Mouse (Mus musculus) heart, postnatal 0 days (tissue): ENCODE data around the gene Tle6. TPM values are rescaled to one million over a fixed set of nuclear protein-coding genes. Genes with fewer than 3 reads are reported as not detected.

Experiments used
- ATAC-seq: fragments of 200-750 bp; cut with Nextera tagmentation; 2 replicates; pipeline ENCODE4 v1.8.0; 2017; ENCODE audit warnings: low read depth, moderate number of reproducible peaks, moderate library complexity; ENCODE audit not compliant: insufficient read depth
- DNase-seq: peaks from one replicate; pipeline ENCODE4 v3.0.0-alpha.2; 2016; ENCODE audit warnings: low spot score
- H3K27ac ChIP-seq: fragments of 300-500 bp; sonication (generic); 2 replicates; pipeline ENCODE4 v1.5.1; 2014; ENCODE audit warnings: low read depth, mild to moderate bottlenecking
- H3K27me3 ChIP-seq: fragments of 300-500 bp; sonication (generic); 2 replicates; pipeline ENCODE4 v1.6.1; 2014; ENCODE audit warnings: low read length, mixed read lengths; ENCODE audit not compliant: control insufficient read depth, insufficient read depth
- H3K36me3 ChIP-seq: fragments of 300-500 bp; sonication (generic); replicated peaks from 2 replicates; pipeline ENCODE4 v1.6.1; 2014; ENCODE audit warnings: low read length, mixed read lengths; ENCODE audit not compliant: control insufficient read depth, insufficient read depth
- H3K4me1 ChIP-seq: fragments of 300-500 bp; sonication (generic); 2 replicates; pipeline ENCODE4 v1.6.1; 2014; ENCODE audit warnings: antibody characterized with exemption; ENCODE audit not compliant: control insufficient read depth, insufficient read depth
- H3K4me2 ChIP-seq: fragments of 300-500 bp; sonication (generic); 2 replicates; pipeline ENCODE4 v1.6.1; 2014; ENCODE audit warnings: low read depth, mild to moderate bottlenecking, low read length, moderate library complexity
- H3K4me3 ChIP-seq: fragments of 300-500 bp; sonication (generic); 2 replicates; pipeline ENCODE4 v1.5.1; 2014; ENCODE audit warnings: low read depth, low read length
- H3K9ac ChIP-seq: fragments of 300-500 bp; sonication (generic); replicated peaks from 2 replicates; pipeline ENCODE4 v1.6.1; 2014; ENCODE audit warnings: low read depth, low read length, mixed read lengths
- H3K9me3 ChIP-seq: fragments of 300-500 bp; sonication (generic); replicated peaks from 2 replicates; pipeline ENCODE4 v1.6.1; 2016; ENCODE audit warnings: low read length; ENCODE audit not compliant: control insufficient read depth
- CTCF ChIP-seq: IDR thresholded peaks from 2 replicates; pipeline ENCODE4 v1.5.1; 2016; ENCODE audit warnings: antibody characterized with exemption, control low read depth, low read depth
- EP300 ChIP-seq: IDR thresholded peaks from 2 replicates; pipeline ENCODE4 v1.6.1; 2016; ENCODE audit warnings: antibody characterized with exemption, low read depth
- WGBS: fragments of 180-500 bp; shearing (Covaris S2); extraction: QIAGEN DNeasy Blood & Tissue Kit; methylation state at CpG from one replicate; pipeline ENCODE4 v1.1.7; 2014; 5-methylcytosine and 5-hydroxymethylcytosine counted together
- polyA plus RNA-seq: library from polyadenylated mRNA; unstranded; fragments of >200 nt; fragmentation: Nextera tagmentation; extraction: Ambion mirVana; gene quantifications from 2 replicates; pipeline ENCODE4 v1.2.1, GENCODE M21; 2015
- total RNA-seq: library from RNA; depleted of rRNA; stranded (reverse); fragments of >200 nt; gene quantifications from 2 replicates; pipeline ENCODE4 v1.2.3, GENCODE M21; 2014; ENCODE audit warnings: low replicate concordance

Gene Tle6
- total and polyA plus RNA-seq, 2 experiments from 2014 or later, result 18.6 to 19.3 TPM

DNA sequence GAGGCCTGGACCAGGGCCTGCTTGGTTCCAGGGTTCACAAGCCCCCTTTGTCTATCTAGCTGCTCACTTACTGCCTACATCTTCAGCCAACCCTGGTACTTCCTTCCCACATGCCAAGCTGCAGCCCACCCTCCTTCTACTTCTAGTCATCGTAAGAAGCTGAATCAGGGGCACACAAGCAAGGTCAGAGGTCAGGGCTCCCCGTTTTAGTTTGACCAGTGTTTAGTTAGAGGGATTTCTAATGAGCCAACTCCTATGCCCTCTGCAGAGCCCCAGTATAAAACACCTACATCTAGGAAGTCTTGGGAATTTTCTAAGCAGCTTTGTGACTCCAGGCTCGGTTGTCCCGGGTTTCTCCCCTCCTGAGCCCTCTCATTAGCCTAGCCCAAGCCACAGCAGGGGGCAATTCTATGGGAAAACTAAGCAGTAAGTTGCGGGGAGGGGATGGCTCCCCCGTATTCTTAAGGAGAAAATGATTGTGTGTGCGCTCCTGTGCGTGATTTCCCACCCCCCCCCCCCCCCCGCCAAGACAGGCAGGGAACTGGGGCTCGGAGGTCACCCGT, 30.6 kb downstream of the Tle6 start:
- no peaks in the 10 kb centered on the region for H3K27me3 ChIP-seq
- peak overlapping the region; percentile 88 for H3K27ac ChIP-seq
- peaks cover 26% of the 10 kb centered on the region for H3K4me1 ChIP-seq
- H3K4me2 ChIP-seq, result peak overlapping the region; percentile 97
- TF ChIP-seq CTCF, result no peak
- no peak for TF ChIP-seq EP300
- peak overlapping the region; percentile 40; the same call in 1 of the 2 replicates for H3K9ac ChIP-seq
- peak overlapping the region; percentile 58 for H3K4me3 ChIP-seq
- H3K9me3 ChIP-seq, result no peaks in the 10 kb centered on the region
- DNase-seq, result no peak
- no peak for ATAC-seq
- peaks cover 18% of the 10 kb centered on the region for H3K36me3 ChIP-seq
- WGBS, result 6% methylated on average over 11 of the region's 11 CpGs

DNA sequence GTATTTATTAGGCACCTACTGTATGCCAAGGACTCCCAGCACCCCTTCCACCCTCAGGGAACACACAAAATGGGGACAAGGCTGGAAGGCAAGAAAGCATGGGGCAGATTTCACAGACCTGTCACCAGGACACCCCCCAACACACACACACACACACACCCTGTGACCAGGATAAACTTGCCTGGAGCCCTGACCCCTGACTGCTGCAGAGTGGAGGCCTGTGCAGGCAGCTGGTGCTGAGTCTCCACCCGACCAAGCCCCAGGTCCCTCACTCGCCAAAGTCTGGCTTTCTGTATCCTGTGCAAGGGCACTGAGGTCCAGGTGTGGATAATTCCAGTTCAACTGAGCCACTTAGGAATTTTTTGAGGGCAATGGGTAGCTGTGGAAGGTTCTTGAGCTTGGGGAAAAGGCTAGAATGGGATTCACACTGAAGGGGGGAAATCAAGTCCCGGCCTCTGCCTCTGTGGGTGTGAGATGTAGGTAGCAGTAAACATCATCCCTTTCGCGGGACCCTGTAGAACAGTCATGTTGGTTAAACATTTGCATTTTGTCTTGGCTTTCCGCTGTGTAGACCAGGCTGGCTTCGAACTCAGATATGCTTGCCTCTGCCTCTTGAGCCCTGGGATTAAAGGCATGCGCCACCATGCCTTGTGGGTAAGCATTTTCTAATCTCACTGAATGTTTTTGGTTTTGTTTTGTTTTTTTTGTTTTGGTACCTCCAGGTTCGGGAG, 31.2 kb downstream of the Tle6 start:
- TF ChIP-seq EP300 (no peak), CTCF (no peak)
- Histone ChIP-seq H3K4me3 (no peak overlapping the region), H3K9ac (no peak overlapping the region), H3K9me3 (no peaks in the 10 kb centered on the region), H3K36me3 (peaks cover 24% of the 10 kb centered on the region), H3K27ac (peak overlapping the region; percentile 88), H3K4me2 (no peak overlapping the region), H3K4me1 (peaks cover 25% of the 10 kb centered on the region), H3K27me3 (no peaks in the 10 kb centered on the region)
- DNase-seq, result no peak
- WGBS, result 75% methylated on average over 9 of the region's 9 CpGs
- ATAC-seq, result no peak

DNA sequence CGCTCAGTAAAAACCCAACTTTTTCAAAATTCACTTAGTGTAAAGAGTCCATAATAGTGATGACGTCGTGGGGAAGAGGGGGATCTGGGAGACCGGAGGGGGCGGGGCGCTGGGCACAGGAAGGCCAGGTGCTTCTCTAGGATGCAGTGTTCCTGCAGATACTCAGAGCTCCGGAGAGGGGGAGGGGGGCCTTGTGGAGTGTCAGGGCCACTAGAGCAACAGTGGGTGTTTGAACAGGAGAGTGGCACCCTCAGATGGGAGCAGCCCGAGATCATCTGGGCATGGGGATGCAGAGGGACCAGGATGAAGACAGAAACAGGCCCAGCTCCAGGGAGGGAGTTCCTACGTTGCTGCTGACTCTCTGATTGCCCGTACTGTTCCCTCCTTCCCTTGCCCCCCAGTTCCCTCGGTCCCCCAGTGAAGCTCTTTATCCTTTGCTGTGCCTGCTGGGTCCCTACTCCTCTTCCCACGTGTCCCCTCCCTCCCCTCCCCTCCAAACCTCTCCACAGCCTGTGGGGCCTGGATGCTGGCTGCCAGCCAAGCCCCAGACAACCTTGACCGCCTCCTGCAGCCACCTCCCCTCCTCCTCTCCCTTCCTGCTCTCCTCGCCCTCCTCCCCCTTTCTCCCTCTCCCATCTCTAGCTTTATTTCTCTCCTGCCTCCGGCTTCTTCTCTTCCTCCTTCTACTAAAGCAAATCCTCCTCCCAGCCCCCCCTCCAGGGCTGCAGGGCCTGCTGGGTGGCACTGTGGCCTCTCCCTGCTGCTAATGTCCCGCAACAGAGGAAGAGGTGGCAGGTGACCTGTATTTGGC, 32.3 kb downstream of the Tle6 start:
- H3K4me2 ChIP-seq, result no peak overlapping the region; the same call in 1 of the 2 replicates
- H3K4me3 ChIP-seq, result no peak overlapping the region
- DNase-seq (peak; percentile 74), ATAC-seq (0 out of 2 replicates have a peak, but pooled peaks have one; percentile 14)
- H3K27me3 ChIP-seq, result no peaks in the 10 kb centered on the region
- H3K9me3 ChIP-seq, result no peaks in the 10 kb centered on the region
- peaks cover 34% of the 10 kb centered on the region for H3K4me1 ChIP-seq
- H3K27ac ChIP-seq, result peak overlapping the region; percentile 75
- peaks cover 28% of the 10 kb centered on the region for H3K36me3 ChIP-seq
- no peak overlapping the region for H3K9ac ChIP-seq
- no peak for TF ChIP-seq EP300
- 13% methylated on average over 16 of the region's 16 CpGs for WGBS

DNA sequence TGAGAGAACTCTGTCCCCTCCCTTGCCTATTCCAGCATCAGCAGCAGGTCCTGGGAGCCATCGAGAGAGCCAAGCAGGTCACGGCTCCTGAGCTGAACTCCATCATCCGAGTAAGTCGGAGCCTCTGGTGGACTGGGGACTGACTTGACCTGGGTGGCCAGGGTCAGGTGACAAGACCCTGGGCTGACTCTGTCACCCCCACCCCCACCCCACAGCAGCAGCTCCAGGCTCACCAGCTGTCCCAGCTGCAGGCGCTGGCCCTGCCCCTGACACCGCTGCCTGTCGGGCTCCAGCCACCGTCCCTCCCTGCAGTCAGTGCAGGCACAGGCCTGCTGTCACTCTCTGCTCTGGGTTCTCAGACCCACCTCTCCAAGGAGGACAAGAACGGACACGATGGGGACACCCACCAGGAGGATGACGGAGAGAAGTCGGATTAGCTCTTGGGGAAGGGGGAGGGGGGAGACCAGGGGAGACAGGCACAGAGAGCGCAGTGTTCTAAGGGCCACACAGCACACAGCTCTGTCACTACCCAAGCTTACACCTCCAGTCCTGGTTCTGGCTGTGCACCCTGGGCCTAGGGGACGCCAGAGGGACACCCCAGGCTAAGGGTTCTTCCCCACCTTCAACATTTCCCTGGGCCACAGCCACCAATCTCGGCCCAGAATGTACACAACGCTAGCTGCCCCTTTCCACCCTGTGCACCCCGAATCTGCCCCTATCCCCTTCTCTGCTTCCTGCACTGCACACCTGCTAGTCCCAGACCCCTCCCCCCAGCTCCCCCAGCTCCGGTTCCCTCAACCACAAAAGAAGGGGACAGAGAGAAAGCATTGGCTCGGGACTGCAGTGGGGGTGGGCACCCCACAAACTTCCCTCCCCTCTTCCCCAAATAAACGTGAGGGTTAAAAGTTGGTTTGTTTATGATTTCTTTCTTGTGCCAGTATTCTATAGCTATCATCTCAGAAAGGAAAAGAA, 35.3 kb downstream of the Tle6 start:
- Histone ChIP-seq H3K4me2 (no peak overlapping the region), H3K27ac (no peak overlapping the region), H3K27me3 (no peaks in the 10 kb centered on the region), H3K4me3 (no peak overlapping the region), H3K9me3 (no peaks in the 10 kb centered on the region), H3K4me1 (peaks cover 37% of the 10 kb centered on the region), H3K9ac (no peak overlapping the region), H3K36me3 (peaks cover 39% of the 10 kb centered on the region)
- no peak for ATAC-seq
- no peak for DNase-seq
- WGBS, result 53% methylated on average over 20 of the region's 20 CpGs
- TF ChIP-seq EP300 (no peak), CTCF (no peak)

DNA sequence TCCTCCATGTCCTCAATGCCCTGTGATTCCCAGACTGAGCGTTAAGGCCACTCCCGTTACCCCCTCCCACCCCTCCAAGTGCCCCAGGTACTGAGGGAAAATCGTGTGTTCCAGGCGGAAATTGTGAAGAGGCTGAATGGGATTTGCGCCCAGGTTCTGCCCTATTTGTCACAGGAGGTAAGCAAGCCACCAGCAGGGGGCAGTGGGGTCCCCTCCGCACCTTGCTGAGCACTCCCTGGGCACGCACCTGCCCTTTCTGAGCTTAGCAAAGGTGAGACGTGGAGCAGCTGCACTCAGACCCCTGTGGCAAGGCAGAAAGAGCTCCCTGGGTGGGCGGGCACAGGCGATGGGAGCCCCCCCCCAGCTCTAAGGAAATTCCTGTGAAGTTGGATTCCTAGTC, 36.1 kb downstream of the Tle6 start:
- no peak for ATAC-seq
- peak; percentile 33 for DNase-seq
- Histone ChIP-seq H3K9ac (no peak overlapping the region), H3K4me3 (no peak overlapping the region), H3K4me1 (peaks cover 37% of the 10 kb centered on the region), H3K4me2 (0 out of 2 replicates have a peak overlapping the region, but pooled peaks have one; percentile 35), H3K27ac (0 out of 2 replicates have a peak overlapping the region, but pooled peaks have one; percentile 47), H3K27me3 (no peaks in the 10 kb centered on the region), H3K9me3 (no peaks in the 10 kb centered on the region), H3K36me3 (peaks cover 39% of the 10 kb centered on the region)
- 41% methylated on average over 10 of the region's 10 CpGs for WGBS
- TF ChIP-seq EP300, result no peak
- peak; percentile 54 for TF ChIP-seq CTCF
